Mouse (Mus musculus): ENCODE measurements around the gene Ushbp1.
A peak's percentile ranks its signal among the peaks of the same experiment; 100 is the strongest.
"Not testable (repeated sequence)": the region's sequence is repeated elsewhere in the genome, so short reads cannot be mapped to it uniquely, and the experiment has no call there.

Ushbp1 gene

GRCm38 (mm10) chr8:71369040-71369718 is 26.4 kb downstream of the Ushbp1 start:
- DNase-seq (ENCODE audit: low spot score): no peak

GRCm38 (mm10) chr8:71368366-71368765 is 27.2 kb downstream of the Ushbp1 start:
- DNase-seq (ENCODE audit: low spot score): no peak

GRCm38 (mm10) chr8:71367529-71368176 is 27.9 kb downstream of the Ushbp1 start:
- DNase-seq (ENCODE audit: low spot score): no peak

GRCm38 (mm10) chr8:71366771-71367528 is 28.7 kb downstream of the Ushbp1 start, which contains the start of gene Use1:
TSS of gene Use1 (plus strand) at chr8:71366848.
- DNase-seq (ENCODE audit: low spot score): peak; percentile 97

- DNase-seq (ENCODE audit: low spot score): no peak
Observed at GRCm38 (mm10) chr8:71358026-71358425, 37.6 kb downstream of the Ushbp1 start.

GRCm38 (mm10) chr8:71351520-71351919 is 44.1 kb downstream of the Ushbp1 start:
- no peak for DNase-seq (ENCODE audit: low spot score)

- no peak for DNase-seq (ENCODE audit: low spot score)
Observed at GRCm38 (mm10) chr8:71351117-71351516, 44.5 kb downstream of the Ushbp1 start.

GRCm38 (mm10) chr8:71346581-71346980 is 49.0 kb downstream of the Ushbp1 start:
- DNase-seq (ENCODE audit: low spot score): no peak

- DNase-seq (ENCODE audit: low spot score): peak; percentile 71
Observed at GRCm38 (mm10) chr8:71340625-71341024, 55.0 kb downstream of the Ushbp1 start.

GRCm38 (mm10) chr8:71337834-71338233 is 57.8 kb downstream of the Ushbp1 start:
- not testable (repeated sequence) for DNase-seq (ENCODE audit: low spot score)

Data from embryo, embryonic 10.5 days (tissue).